Mouse (Mus musculus) left cerebral cortex, adult 18-20 months (tissue): ENCODE results near the gene Lrrc75a. TPM values are rescaled to one million over a fixed set of nuclear protein-coding genes. Genes with fewer than 3 reads are reported as not detected.
A peak's percentile ranks its signal among the peaks of the same experiment; 100 is the strongest.
"Not testable (repeated sequence)": the region's sequence is repeated elsewhere in the genome, so short reads cannot be mapped to it uniquely, and the experiment has no call there.

Source experiments
- DNase-seq, 2 experiments: peaks; one replicate each; pipeline ENCODE4 v3.0.0; 2021 to 2022; ENCODE audit warnings: low spot score in 2 of 2, mixed read lengths in 1 of 2
- long read RNA-seq, 2 experiments: library from polyadenylated mRNA; stranded (forward); transcript quantifications; one replicate each; pipeline ENCODE4 v2.0.0; 2021
- total RNA-seq, 2 experiments: library from RNA; stranded (reverse); gene quantifications; 2 replicates each; pipeline ENCODE4 v1.2.3; 2021

Lrrc75a gene
- 10 to 100 TPM; 24.2 to 28.0 TPM for total RNA-seq
- long read RNA-seq, experiment 1, transcript Lrrc75a-201 (4 exons, 1,984 nt) = major isoform, 37 of 39 reads
- long read RNA-seq, experiment 1, partial matches to known transcripts = 0 of 39 reads
- long read RNA-seq, experiment 1, other reads (novel, unspliced or antisense) = 2 of 39 reads
- long read RNA-seq, experiment 2, transcript Lrrc75a-201 (4 exons, 1,984 nt) = major isoform, 17 of 20 reads
- long read RNA-seq, experiment 2, partial matches to known transcripts = 0 of 20 reads
- long read RNA-seq, experiment 2, other reads (novel, unspliced or antisense) = 2 of 20 reads

DNA sequence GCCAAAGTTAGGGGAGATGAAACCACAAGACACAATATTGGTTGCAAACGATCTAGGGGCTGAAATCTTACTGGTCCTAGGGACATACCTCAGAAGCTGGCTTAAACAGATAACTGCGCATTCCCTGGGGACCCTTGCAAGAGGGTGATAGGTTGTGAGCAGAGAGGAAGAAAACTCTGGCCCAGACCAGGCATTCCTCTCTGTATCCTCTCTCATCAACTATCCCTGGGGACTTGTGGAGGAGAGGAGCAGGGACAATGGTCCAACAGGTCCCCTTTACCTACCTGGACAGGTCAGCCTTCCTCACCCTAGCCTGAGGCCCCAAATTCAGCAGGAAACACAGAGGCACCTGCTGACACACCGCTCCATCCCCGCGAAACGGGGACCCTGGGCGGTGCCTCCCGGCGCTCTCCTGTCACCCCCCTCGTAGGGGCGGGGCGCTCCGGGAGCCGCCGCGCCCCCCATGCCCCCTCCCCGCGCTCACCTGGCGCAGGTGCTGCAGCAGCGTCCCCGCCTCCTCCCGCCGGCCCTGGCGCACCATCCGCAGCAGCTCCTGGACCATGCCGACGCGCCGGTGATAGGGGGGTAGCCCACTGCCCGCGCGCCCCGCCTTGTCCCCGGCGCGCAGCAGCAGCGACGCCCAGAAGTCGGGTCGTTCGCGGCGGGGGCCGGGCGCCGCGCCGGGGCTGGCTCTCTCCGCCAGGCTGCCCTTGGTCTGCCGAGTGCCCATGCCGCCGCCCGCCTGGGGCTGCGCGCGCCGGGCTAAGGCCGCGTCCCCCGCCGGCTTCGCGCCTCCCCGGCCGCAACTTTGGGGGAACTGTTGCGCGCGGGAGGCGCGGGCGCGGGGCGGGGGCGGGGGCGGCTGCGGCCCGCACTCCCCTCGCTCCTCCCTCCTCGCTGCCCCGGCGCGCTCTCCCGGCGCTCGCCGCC, at the start of gene Lrrc75a:
Lrrc75a (minus strand) TSS at position 863 of the 930 bp plus-strand sequence.
- no peak for DNase-seq

DNA sequence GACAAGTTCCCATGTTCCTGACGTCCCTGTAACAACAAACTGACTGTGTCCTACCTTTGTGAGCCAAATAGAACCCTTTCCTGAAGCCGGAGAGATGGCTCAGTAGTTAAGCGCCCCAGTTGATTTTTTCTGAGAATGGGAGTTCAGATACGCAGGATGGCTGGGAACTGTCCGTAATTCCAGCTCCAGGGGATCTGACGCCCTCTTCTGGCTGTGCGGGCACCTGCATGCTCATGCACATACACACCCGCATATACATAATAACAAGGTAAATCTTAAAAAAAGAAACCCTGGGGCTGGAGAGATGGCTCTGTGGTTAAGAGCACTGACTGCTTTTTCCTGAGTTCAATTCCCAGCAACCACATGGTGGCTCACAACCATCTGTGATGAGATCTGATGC, 46.8 kb upstream of the Lrrc75a start:
- DNase-seq = no peak

DNA sequence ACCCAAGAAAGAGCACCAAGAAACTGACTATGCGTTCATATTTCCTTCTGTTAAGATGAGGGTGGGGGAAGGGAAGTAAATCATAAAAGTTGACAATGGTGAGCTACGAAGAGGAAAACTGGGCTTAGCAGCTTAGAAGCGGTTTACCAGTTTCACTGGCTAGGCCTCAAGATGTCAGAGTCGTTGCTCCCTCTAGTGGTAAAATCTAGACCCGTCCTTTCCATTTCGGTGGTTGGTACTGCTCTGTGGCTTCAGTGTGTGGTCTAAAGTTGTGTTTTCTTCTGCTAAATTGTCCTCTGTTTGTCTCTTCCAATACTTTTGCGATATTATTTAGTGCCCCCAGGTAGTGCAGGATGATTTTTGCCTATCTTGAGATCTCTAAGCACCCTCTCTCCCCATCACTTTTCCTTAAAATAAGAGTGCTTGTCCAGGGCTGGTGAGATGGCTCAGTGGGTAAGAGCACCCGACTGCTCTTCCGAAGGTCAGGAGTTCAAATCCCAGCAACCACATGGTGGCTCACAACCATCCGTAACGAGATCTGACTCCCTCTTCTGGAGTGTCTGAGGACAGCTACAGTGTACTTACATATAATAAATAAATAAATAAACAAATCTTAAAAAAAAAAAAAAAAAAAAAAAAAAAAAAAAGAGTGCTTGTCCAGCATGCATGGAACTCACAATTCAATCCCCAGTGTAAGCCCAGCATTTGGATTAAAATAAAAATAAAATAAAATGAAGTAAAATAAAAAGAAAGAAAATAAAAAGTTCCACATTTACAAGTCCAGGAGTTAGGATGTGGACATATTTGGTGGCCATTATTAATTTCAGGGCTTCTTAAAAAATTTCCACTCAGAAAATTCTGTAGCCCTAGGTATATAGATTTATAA, 45.2 kb upstream of the Lrrc75a start:
- peak in 1 of 2 experiments; percentile 27 for DNase-seq

DNA sequence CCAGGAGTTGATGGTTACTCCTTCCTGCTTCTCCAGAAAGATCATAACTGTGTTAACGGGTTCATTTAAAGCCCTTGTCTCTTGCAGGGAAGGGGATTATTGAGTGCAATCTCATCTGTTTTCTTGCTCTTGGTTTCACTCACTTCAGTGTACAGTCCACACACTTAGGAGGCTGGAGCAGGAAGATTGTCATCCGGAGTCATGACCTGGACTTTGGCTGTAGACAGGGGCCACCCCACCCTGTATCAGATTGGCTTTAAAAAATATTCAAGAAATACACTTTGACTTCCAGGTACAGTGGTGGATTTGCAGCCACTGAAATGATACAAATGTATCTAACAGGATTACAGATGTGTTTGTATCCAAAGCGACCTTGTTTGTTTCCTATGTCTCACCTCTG, 43.3 kb upstream of the Lrrc75a start:
- DNase-seq = no peak

DNA sequence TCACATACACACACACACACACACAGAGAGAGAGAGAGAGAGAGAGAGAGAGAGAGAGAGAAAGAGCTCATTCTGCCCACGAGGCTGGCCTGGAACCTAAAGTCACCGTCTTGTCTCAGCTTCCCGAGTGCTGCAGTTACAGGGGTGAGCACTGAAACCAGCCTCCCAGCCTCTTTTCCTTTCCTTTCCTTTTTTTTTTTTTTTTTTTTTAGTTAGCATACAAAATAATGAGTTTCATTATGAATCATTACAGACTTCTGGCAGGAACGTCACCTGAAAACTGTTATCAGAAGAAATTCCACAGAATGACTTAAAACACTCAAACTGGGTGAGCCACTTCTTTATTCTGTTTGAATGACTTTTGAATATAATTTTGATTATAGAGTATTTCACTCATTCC, 31.6 kb upstream of the Lrrc75a start:
- no peak for DNase-seq

DNA sequence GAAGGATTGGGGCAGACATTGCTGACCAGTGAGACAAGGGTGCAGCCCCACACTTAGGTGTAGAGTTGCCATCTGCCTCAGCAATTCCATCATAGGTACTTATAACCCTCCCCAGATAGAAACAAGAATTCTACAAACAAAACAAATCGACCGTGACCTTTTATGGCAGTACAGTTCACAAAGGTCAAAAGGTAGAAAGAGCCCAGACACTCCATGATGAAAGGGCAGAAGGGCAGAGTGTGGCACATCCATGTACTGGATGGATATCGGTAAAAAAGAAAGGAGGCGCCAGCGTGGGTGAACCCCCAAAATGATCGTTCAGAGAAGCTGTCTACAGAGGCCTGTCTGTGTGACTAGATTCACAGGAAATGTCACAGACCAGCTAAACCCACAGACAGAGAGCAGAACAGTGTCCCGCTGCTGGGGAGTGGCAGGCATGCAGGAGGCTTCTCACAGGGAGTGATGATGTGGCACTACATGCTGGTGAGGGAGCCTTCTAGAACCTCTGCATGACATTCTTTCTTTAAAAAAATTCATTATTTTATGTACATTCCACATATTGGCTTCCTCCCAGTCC, 30.5 kb upstream of the Lrrc75a start:
- DNase-seq = no peak

DNA sequence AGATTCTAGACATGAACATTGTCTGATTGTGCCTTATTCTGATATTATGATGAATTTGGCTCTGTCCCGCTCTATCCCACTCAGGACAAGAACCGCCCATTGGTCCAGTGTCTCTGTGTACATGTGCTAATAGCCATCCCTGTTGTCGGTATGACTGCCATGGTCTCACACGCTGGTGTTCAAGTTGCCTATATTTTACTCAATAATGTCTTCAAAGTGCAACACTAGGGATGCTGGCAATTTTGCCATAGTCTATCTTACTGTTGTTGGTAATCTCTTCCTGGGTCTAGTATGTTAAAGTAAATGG, 27.9 kb upstream of the Lrrc75a start:
- DNase-seq = no peak

DNA sequence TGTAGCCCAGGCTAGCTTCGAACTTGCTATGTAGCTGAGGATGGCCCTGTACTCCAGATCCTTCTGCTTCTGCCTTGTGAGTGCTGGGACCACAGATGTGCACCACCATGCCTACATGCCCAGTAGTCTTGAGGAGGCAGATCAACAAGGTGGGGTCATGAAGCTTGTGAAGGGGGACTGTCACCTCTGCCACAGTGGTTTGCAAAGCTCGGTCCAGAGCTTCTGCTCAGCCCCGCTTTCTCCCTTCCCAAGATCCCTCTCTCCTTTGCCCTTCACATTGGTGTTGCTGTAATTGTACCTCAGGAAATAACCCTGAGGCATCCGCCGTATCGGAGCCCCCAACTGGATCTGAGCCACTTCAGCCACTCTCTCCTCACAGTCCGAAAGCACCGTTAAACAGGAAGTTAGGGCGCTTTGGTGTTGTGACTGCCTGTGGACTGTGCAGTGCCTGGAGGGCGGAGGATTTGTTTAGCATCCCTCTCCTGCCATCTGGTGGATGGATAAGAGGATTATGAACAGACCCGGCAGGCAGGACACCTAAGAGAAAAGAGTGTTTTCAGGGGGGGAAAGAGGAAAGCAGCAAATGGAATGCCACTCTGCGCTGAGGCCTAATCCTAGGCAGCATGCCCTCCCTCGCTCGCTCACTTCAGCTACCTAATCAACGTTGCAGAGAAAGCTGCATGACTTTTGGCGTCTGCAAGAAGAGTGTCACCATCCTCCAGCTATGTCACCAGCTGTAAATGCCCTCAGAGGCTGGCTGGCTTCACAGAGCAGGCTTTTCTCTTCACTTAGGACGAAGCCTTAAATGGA, 27.4 kb upstream of the Lrrc75a start:
- peak; percentile 69 for DNase-seq

DNA sequence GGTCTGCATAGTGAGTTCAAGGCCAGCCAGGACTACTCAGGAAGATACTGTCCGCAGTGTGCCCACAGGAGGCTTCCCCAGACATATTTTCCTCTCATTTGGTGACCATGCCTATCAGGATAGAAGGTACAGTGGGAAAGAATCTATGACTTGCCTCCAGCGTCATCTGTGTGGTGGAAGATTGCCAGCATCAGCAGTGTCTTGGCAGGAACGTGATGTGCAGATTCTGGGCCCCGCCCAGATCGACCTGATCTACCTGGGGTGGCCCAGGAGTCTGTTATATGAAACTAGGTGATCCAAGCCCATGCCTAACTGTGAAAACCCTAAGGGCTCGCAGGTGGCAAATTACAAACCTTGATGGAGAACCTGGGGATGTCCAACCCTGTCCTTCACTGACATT, 21.7 kb upstream of the Lrrc75a start:
- DNase-seq = no peak

DNA sequence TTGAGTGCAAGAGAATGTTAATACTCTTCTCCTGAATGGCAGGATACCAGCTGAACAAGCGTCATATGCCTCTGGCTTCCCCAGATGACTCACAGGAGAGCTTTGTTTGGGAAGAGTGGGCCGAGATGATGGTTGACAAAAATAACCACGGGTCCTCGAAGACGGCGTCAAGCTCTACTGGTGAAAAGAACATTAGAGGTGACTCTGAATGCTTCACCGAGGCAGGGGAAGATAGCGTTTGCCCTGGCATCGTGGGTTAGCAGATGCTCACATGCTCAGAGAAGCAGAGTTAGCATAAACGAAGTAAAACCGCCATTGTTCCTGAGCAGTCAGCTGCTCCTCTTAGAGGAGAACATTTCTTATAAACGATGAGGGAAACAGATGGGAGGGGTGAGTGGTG, 21.1 kb upstream of the Lrrc75a start:
- DNase-seq = peak; percentile 70 to 81

DNA sequence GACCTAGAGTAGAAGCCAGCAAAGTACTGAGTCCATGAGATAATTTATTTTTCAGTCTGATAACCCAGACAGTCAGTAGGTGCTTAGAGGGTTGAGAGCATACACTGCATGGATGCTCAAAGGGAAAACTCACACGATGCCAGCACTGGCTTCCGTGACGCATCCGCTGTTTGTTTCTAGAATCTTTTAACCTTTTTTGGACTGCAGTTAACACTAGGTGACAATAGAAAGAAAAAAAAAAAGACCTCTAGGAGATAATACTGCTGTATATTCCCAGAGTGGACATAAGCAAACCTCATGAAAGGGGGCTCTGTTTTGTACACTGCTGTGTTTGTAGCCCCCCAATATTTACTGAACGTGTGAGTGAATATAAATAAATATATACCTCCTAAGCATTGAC, 20.7 kb upstream of the Lrrc75a start:
- no peak for DNase-seq

DNA sequence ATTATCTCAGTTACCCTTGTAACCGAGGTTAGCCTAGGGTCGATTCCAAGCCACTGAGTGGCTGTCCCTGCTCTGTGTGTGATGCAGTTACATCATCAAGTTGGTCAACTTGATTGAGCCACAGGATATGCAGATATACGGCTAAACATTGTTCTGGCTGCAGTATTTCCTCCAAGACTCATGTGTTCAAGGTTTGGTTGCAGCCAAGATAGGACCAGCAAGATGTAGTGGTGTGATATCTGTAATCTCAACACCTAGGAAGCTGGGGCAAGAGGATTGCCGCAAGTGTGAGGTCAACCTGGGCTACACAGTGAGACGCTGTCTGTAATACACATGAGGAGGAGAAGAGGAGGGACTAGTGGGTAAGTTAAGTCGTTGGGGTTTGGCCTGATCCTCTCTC, 15.9 kb upstream of the Lrrc75a start:
- no peak for DNase-seq

DNA sequence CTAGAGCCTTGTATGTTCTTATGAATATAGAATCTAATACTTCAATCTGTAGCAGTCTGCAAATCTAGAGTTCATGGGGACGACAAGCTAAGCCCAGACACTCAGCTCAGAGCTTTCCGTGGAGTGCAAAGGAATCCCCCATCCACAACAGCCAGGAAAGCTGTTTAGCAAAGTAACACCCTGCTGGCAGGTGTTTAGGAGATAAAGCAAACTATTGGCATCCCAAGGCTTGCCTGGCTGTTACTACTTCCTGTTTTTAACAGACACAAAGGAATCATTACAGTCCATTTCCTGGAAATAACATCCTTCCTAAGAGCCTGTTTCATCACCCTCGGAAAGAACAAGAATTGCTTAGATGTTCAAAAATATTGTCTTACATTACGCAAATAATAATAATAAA, 12.6 kb upstream of the Lrrc75a start:
- no peak for DNase-seq

DNA sequence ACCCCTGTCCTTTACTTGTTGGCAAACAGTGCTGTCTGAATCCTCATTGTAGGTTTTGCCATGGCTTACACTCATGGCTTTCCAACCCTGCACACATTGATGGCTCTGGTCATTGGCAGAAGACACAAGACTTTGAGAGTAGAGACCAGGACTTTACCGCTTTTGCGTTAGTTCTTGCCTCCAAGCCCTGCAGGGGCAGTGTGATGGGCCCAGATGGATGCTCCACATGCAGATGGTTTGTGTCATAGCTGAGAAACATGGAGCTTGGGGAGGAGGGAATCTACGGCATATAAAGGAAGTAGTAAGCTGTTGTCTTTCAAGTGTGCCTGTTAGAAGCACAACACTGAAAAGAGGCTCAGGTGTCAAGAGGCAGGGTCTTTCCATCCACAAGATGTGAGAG, 3.8 kb upstream of the Lrrc75a start:
- no peak for DNase-seq

DNA sequence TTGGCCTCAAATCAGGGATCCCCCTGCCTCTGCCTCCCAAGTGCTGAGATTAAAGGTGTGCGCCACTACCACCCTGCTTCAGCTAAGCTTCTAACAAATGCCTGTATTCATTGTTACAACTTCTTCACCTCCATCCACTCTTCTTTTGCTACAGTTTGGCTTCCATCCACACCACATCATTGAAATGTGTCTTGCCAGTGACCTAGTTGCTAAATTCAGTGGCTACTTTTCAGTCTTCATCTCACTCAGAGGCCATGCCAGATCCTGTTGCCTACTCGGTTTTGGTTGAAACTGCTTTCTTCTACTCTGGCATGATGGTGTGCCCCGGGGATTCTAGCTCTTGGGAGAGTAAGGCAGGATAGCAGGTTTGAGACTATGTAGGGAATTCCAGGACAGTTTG, 3.2 kb upstream of the Lrrc75a start:
- no peak for DNase-seq

DNA sequence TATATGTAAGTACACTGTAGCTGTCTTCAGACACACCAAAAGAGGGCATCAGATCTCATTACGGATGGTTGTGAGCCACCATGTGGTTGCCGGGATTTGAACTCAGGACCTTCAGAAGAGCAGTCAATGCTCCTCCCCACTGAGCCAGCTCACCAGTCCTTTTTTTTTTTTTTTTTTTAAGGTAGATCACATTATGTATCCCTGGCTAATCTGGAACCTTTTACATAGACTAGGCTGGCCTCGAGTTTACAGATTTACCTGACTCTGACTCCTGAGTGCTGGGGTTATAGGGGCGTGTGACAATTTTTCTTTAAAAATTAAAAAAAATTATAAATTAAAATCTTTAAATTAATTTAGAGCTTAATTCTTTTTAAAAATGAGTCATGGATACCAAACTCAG, 1.5 kb upstream of the Lrrc75a start:
- not testable (repeated sequence) for DNase-seq

DNA sequence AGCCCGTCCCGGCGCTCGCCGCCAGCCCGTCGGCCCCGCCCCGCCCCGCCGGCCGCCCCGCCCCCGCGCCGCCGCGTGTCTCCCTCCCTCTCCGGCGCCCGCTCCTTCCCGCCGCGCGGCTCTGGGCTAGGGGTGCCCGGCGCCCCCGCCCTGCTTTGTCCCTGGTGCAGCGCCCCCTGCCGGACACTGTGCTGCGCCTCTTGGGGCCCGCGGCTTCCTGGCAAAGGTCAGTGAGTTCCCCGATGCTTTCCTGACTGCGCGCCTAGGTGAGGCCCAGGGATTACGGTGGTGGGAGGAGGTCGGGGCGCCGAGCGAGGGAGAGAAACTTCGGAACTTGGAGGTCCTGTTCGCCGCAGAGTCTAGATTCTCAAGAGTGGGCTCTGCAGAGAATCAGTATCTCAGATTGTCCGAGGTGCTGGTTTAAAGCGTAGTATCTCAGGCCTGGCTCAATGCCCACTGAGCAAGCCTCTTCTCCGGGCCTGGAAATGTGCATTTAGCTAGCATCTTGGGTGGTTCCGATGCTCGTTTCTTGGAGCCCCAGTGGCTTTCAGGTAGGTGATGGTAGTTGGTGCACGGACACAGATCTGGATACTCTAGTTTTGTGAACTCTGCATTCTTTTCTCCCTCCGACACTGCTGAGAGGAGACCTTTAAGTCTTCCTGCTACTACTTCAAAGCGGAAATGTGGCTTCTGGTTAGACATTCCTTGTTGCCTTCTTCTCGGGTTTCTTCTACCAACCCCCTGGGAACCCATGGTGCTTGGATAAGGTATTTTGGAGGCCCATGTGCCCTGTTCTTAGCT, 468 bp upstream of the Lrrc75a start, which contains the start of gene Mmgt2:
Mmgt2 (plus strand) TSS at position 74 of the 801 bp plus-strand sequence.
- DNase-seq = peak; percentile 88 to 89

DNA sequence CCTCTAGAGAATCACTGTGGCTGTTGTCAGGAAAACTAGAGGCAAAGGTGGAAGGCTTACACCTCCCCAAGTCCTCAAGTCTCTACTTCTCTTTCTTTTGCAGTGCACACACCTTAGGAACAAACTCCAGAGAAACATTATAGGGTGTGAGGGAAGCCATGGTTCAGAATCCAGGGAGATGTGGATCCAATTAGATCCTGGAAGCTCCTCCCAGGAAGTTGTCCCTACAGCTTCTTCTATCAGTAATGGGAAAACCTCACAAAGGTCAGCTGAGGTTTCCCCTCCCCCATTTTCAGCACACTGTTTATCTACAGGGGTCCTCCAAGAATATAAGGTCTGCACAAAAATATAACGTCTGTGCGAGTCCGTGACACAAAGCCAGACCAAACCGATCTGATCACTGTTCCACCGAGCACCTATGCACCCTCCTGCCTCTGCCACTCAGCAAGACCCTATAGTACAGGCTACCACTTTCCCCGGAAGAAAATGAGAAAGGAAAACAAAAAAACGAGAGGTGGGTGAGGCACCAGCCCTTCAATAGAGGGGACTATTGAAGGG, 1.3 kb downstream of the Lrrc75a start:
- DNase-seq = no peak

DNA sequence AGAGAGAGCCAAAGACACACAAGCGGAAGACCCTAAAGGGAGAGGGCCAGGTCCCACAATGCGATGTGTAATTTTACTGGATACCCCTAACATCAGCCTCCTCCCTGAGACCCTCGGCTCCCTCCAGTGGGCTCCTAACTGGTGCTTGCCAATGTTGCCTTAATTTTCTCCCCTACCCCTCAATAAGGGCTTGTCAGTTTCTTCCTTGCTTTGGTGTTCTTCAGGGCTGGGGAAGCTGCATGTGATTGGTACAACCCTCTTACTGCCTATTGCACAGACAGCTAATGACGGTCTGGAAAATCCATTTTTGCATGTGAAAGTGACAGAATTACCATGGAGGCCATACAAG, 1.9 kb downstream of the Lrrc75a start:
- no peak for DNase-seq
